Mouse (Mus musculus) layer of hippocampus, adult 6 months (tissue): Measurements from ENCODE around the gene Klc4. TPM values are rescaled to one million over a fixed set of nuclear protein-coding genes. Genes with fewer than 3 reads are reported as not detected.

Experiments used
- long read RNA-seq, 2 experiments: library from polyadenylated mRNA; unstranded; transcript quantifications; one replicate each; pipeline ENCODE4 v2.0.0; 2019 to 2020
- polyA plus RNA-seq: library from polyadenylated mRNA; unstranded; fragments of <200 nt; fragmentation: Nextera tagmentation; gene quantifications from 2 replicates; pipeline ENCODE4 v1.2.3, GENCODE M21; 2021

Klc4 gene
- polyA plus RNA-seq, result 10.7 and 11.1 TPM in 2 replicates
- long read RNA-seq, experiment 1, transcript Klc4-202 (16 exons, 2,313 nt), result major isoform, 5 of 21 reads
- long read RNA-seq, experiment 1, partial matches to known transcripts, result 6 of 21 reads
- long read RNA-seq, experiment 1, other reads (novel, unspliced or antisense), result 10 of 21 reads
- long read RNA-seq, experiment 2, transcript Klc4-201 (16 exons, 2,322 nt), result minor isoform, 9 of 126 reads
- long read RNA-seq, experiment 2, transcript Klc4-202 (16 exons, 2,313 nt), result major isoform, 31 of 126 reads
- long read RNA-seq, experiment 2, partial matches to known transcripts, result 9 of 126 reads
- long read RNA-seq, experiment 2, other reads (novel, unspliced or antisense), result 77 of 126 reads

DNA sequence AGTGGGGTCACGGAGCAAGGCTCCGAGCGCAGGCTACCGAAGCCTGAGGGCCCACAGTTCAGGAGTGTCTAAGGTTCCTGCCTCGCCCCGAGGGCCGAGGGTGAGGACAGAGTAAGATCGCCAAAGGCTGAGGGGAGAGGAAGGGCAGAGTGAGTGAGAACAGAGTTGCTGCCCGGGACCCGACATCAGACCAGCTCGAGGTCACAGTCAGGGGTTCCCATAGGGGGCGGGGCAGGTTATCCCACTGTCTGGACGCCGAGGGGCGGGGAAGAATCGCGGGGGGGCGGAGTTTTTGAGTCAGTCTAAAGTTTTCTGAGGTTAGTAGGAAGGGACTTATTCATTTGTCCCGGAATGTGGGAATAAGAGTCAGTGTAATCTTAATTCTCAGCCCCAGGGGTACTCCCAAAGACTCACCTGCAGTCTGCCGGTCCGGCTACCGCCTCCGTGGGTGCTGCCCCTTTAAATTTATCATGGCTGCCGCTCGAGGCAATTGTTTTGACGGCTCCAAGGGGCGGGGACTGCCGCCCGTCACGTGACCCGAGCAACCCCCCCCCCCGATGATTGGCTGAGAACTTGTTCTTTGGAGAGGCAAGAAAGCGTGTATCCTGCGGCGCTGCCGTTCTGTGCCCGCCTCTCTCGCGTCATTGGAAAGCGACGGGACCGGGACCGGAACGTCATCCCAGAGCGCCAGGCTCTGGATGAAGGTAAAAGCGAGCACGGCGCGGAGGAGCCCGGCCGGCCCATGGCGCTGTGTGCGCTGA is at the start of gene Klc4, which contains the start of gene Mrpl2:
Klc4 (minus strand) TSS at position 462 of the 761 bp plus-strand sequence.
Mrpl2 (plus strand) TSS at position 669 of the 761 bp plus-strand sequence.

DNA sequence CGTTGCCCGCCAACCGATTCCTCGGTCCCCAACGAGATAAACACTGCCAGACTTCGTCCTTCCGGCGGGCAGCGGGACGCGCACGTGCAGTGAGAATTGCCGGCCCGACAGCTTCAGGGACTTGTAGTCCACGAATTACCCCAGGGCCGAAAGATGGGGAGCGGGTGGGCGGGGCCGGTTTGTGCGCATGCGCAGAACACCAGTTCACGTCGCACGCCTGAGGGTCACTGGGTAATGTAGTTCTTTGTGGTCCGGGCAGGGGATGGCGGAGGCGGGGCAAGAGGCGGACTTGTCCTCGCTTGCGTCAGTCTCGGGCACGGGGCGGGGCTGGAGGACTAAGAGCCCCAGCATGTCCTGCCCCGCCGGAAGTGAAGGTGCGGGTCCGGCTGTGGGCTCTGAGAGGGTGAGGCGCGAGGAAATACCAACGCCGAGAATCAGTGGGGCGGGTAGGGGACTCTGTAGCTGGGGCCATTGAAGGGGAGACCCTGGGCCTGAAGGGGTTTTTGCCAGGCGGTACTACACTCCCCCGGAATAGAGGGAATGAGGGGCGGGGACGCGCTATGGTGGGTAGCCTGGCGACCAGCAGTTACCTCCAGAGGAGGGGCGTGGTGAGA is 35.0 kb upstream of the Klc4 start, which contains the start of gene Klhdc3:
Klhdc3 (minus strand) TSS at position 155 of the 614 bp plus-strand sequence.

GRCm38 (mm10) chr17:46678416-46678815 is 32.6 kb upstream of the Klc4 start, which contains the start of gene Mea1:
Mea1 (plus strand) TSS chr17:46678793.

DNA sequence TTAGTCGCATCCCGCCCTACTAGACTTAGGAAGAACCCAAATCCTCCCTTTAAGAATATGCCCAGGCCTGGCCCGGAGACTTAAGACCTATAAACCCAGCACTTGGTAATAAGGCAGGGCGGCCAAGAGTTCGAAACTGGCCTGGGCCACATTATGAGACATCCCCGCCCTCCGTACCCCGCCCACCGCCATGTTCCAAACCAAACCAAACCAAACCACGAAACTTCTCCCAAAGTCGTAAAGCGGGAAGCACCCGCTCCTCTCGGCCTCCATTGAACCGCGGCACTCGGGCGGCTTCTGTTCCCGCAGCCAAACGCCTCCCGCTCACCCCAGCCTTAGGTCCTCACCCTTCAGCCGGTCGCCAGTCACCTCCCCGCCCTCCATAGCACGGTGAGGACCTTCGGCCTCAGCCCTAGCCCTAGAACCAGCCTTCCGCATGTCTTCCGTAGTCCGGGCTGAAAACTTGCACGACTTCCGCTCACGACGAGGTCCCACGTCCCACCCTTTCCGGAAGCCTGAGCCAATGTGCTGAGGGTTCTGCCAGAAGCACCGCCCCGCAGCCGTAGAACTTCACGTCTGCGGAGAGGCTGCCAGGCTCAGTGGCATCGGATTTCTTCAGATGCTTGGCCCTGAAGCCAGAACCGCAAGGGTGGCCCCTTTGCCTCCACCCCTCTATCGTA is 28.2 kb upstream of the Klc4 start, which contains the start of gene Rrp36:
Rrp36 (minus strand) TSS at position 503 of the 680 bp plus-strand sequence.

GRCm38 (mm10) chr17:46650232-46651031 is 4.6 kb upstream of the Klc4 start, which contains the start of gene Cul7:
Cul7 (plus strand) TSS chr17:46650337.

DNA sequence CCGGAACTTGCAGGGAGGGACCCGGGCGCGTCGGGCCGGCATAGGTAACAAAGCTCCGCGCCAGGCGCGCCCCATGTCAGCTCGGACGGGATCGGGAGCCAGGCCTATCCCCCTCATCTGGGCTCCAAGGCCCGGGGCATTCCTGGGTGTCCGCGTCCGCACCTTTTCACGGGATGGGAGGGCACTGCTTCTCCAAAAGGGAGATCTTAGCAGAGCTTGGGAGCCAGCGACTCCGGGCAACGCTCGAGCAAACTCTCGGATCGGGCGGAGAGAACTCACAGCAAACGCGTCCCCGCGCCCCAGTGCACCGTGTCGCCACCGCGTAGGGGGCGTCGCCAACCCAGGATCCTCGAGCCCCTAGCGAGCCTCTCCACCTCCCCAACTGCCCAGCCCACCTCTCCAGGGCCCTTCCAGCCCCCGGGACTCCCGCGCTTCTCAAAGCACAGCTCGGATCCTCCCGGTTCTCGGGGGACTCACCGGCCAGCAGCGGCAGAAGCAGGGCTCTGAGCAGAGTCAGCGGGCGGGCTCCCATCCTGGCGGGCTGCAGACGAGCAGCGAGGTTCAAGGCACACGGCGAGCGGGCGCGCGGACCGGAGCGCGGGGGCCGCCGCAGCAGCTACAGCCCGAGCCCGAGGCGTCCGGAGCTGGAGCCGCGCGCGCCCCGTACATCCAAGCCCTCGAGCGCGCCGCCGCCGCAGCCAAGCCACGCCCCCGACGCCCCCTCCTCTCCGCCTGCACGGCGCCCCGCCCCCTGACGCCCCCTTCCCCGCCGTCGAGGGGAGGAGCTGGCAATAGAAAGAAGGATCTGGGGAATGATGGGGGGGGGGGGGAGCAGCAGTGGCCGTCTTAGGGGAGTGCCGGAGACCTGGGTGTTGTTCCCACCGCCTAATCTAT is 16.8 kb downstream of the Klc4 start, which contains the start of gene Ptk7:
Ptk7 (minus strand) TSS at position 714 of the 894 bp plus-strand sequence.

Other genes with a start within 250 kb of the Klc4 start
- gene Crip3, start 217.1 kb downstream of the Klc4 start, polyA plus RNA-seq, result 0.18 TPM in 1 of 2 replicates, not detected in the other
- gene Slc22a7, start 207.6 kb downstream of the Klc4 start, polyA plus RNA-seq, result 0.26 TPM in 1 of 2 replicates, not detected in the other
- 4.3 and 5.1 TPM in 2 replicates for gene Ttbk1, start 158.3 kb downstream of the Klc4 start, polyA plus RNA-seq
- gene Dnph1, start 149.3 kb downstream of the Klc4 start, polyA plus RNA-seq, result 11.5 and 12.2 TPM in 2 replicates
- 22.6 and 27.2 TPM in 2 replicates for gene Cul9, start 99.6 kb downstream of the Klc4 start, polyA plus RNA-seq
- gene Srf, start 89.8 kb downstream of the Klc4 start, polyA plus RNA-seq, result 2.3 and 3.8 TPM in 2 replicates
- gene Ptk7, start 16.5 kb downstream of the Klc4 start, polyA plus RNA-seq, result 1.2 and 1.3 TPM in 2 replicates
- gene Mrpl2, start 207 bp upstream of the Klc4 start, polyA plus RNA-seq, result 103 and 112 TPM in 2 replicates
- gene Cul7, start 4.3 kb upstream of the Klc4 start, polyA plus RNA-seq, result 4.0 and 4.1 TPM in 2 replicates
- 20.0 and 20.9 TPM in 2 replicates for gene Rrp36, start 28.3 kb upstream of the Klc4 start, polyA plus RNA-seq
- 233 and 236 TPM in 2 replicates for gene Mea1, start 32.8 kb upstream of the Klc4 start, polyA plus RNA-seq
- 163 and 190 TPM in 2 replicates for gene Klhdc3, start 34.9 kb upstream of the Klc4 start, polyA plus RNA-seq
- gene Ppp2r5d, start 59.1 kb upstream of the Klc4 start, polyA plus RNA-seq, result 46.1 and 49.2 TPM in 2 replicates
- gene Pex6, start 65.4 kb upstream of the Klc4 start, polyA plus RNA-seq, result 9.6 and 12.9 TPM in 2 replicates
- gene Gnmt, start 83.1 kb upstream of the Klc4 start, polyA plus RNA-seq, result 0.41 and 2.7 TPM in 2 replicates
- 95.5 and 101 TPM in 2 replicates for gene Cnpy3, start 106.2 kb upstream of the Klc4 start, polyA plus RNA-seq
- gene Ptcra, start 117.7 kb upstream of the Klc4 start, polyA plus RNA-seq, result 0.51 and 0.64 TPM in 2 replicates
- 22.2 and 31.2 TPM in 2 replicates for gene 2310039H08Rik, start 126.6 kb upstream of the Klc4 start, polyA plus RNA-seq
- 34.1 and 40.3 TPM in 2 replicates for gene Rpl7l1, start 136.7 kb upstream of the Klc4 start, polyA plus RNA-seq
- gene Bicral, start 212.5 kb upstream of the Klc4 start, polyA plus RNA-seq, result 8.0 and 8.3 TPM in 2 replicates
- gene Tbcc, start 244.7 kb upstream of the Klc4 start, polyA plus RNA-seq, result 89.9 and 101 TPM in 2 replicates